Mouse (Mus musculus) adipocyte (in vitro differentiated cells): ENCODE data around the gene Slc25a13.

Experiments
- DNase-seq: peaks from one replicate; pipeline ENCODE4 v3.0.0-alpha.2; 2016; ENCODE audit warnings: low spot score

Gene Slc25a13

GRCm38 (mm10) chr6:6216507-6217285 is at the start of gene Slc25a13:
TSS of gene Slc25a13 (minus strand) at chr6:6217173.
- DNase-seq: peak; percentile 51

GRCm38 (mm10) chr6:6265761-6266160 is 48.8 kb upstream of the Slc25a13 start:
- DNase-seq: no peak

GRCm38 (mm10) chr6:6263293-6263911 is 46.4 kb upstream of the Slc25a13 start:
- DNase-seq: no peak

- DNase-seq: no peak
These were observed 43.9 kb upstream of the Slc25a13 start for GRCm38 (mm10) chr6:6260917-6261316.

GRCm38 (mm10) chr6:6248500-6248899 is 31.5 kb upstream of the Slc25a13 start:
- DNase-seq: no peak

- no peak for DNase-seq
These were observed 26.9 kb upstream of the Slc25a13 start for GRCm38 (mm10) chr6:6243828-6244227.

- no peak for DNase-seq
These were observed 25.1 kb upstream of the Slc25a13 start for GRCm38 (mm10) chr6:6242114-6242513.

GRCm38 (mm10) chr6:6236788-6237298 is 19.9 kb upstream of the Slc25a13 start:
- DNase-seq: no peak

GRCm38 (mm10) chr6:6230262-6230661 is 13.3 kb upstream of the Slc25a13 start:
- no peak for DNase-seq

- DNase-seq: no peak
These were observed 5.7 kb upstream of the Slc25a13 start for GRCm38 (mm10) chr6:6222721-6223120.

GRCm38 (mm10) chr6:6220574-6220973 is 3.6 kb upstream of the Slc25a13 start:
- DNase-seq: no peak

GRCm38 (mm10) chr6:6219661-6220370 is 2.8 kb upstream of the Slc25a13 start:
- DNase-seq: no peak

GRCm38 (mm10) chr6:6217286-6217625 is 283 bp upstream of the Slc25a13 start:
- DNase-seq: no peak

- DNase-seq: no peak
These were observed 860 bp downstream of the Slc25a13 start for GRCm38 (mm10) chr6:6216120-6216506.

- no peak for DNase-seq
These were observed 4.3 kb downstream of the Slc25a13 start for GRCm38 (mm10) chr6:6212360-6213310.

- DNase-seq: no peak
These were observed 5.0 kb downstream of the Slc25a13 start for GRCm38 (mm10) chr6:6211958-6212357.

- no peak for DNase-seq
These were observed 6.3 kb downstream of the Slc25a13 start for GRCm38 (mm10) chr6:6210637-6211036.

- DNase-seq: no peak
These were observed 8.5 kb downstream of the Slc25a13 start for GRCm38 (mm10) chr6:6208351-6209059.

- no peak for DNase-seq
These were observed 9.1 kb downstream of the Slc25a13 start for GRCm38 (mm10) chr6:6207836-6208235.

GRCm38 (mm10) chr6:6207395-6207794 is 9.6 kb downstream of the Slc25a13 start:
- no peak for DNase-seq

- DNase-seq: no peak
These were observed 11.3 kb downstream of the Slc25a13 start for GRCm38 (mm10) chr6:6205599-6206165.
